Mouse (Mus musculus): ENCODE results near the gene Tatdn2.
"Not testable (repeated sequence)": the region's sequence is repeated elsewhere in the genome, so short reads cannot be mapped to it uniquely, and the experiment has no call there.

The Tatdn2 gene

GRCm38 (mm10) chr6:113696582-113697221 is at the start of gene Tatdn2:
TSS of gene Tatdn2 (plus strand) at chr6:113697050.
- DNase-seq: peak; percentile 94 to 97

- no peak for DNase-seq
Measured at GRCm38 (mm10) chr6:113649346-113650196, 47.3 kb upstream of the Tatdn2 start.

DNA sequence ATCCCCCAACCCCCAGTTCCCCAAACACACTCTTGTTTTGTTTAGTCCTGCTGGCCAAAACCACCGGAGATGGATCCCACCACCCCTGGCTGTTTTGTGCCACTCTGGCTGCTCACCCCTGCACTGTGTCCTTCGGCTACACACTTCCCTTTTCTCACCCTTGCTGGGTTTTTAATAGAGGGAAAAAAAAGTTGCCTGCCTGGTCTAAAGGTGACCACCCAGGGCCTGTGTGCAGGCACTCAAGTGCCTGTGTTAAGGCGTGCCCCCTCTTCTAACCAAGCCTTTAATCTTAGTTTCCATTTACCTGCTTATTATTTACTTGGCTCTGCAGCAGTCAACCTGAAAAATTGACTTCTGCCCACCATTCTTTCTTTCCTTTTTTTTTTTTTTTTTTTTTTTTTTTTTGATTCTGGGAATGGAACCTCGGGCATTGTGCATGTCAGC is 46.6 kb upstream of the Tatdn2 start:
- DNase-seq: no peak

DNA sequence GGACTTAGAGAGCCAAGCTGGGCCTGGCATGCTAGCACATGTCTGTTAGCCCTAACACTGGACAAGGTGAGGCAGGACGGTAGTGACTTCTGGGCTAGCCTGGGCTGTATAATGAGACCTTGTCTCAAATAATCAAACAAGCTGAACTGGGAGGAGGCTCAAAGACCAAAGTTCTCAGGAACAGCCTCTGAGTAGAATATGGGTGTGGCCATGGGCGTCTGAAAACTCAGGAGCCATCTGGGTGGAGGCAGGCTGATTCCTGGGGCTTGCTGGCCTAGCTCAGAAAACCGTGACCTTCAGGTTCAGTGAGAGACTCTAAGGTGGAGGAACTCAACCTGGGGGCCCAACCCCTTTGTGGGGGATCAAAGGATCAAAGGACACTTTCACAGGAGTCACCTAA is 45.2 kb upstream of the Tatdn2 start:
- DNase-seq: no peak

- no peak for DNase-seq
Measured at GRCm38 (mm10) chr6:113653551-113653950, 43.3 kb upstream of the Tatdn2 start.

GRCm38 (mm10) chr6:113654102-113654501 is 42.7 kb upstream of the Tatdn2 start:
- no peak for DNase-seq

DNA sequence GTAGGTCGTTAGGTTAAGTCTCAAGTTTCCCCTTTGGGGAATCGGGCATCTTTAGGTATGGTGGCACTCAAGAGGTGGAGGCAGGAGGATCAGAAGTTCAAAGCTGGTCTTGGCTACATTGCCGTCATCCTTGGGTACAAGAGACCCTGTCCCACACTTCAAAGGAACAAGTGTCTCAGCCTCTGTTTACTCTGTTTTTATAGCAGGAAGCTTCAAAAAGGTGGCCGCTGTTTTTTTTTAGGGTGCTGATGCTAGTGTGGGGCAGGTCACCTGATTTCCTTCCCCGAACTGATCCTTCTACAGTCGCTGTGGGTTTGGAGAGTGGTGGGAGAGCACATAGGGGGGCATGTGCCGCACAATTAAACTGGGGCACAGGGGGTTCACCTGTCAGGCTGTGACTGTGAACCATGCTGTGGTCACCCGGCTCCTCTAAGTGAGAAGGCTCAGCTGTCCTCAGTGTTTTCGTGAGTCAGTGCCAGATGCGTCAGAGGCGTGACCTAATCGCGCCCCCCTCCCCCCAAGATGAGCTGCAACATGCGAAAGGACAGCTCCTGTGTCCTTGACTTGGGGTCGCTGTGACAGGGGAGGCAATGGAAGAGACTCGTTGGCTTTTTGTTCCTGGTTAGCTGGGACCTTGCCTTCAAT is 42.0 kb upstream of the Tatdn2 start:
- peak; percentile 27 to 51 for DNase-seq

- DNase-seq: no peak
Measured at GRCm38 (mm10) chr6:113655475-113655874, 41.4 kb upstream of the Tatdn2 start.

GRCm38 (mm10) chr6:113656847-113657246 is 40.0 kb upstream of the Tatdn2 start:
- DNase-seq: peak; percentile 30 to 48

DNA sequence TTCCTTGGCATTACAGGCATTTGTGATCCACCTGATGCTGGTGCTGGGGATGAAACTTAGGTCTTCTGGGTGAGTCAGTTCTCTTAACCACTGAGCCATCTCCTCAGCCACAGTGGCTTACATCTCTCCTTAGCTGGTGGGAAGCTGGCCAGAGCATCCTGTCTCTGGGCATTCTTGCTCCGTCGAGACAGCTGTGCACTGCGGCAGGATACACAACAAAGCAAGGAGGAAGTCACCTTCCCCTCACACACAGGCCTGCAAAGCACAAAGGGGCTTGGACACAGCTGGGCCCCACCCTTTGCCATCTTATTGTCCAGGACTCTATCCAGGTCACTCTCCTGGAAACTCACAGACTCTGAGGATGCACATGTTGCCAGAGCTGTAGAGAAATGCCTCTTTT is 38.6 kb upstream of the Tatdn2 start:
- DNase-seq: peak; percentile 44 to 64

DNA sequence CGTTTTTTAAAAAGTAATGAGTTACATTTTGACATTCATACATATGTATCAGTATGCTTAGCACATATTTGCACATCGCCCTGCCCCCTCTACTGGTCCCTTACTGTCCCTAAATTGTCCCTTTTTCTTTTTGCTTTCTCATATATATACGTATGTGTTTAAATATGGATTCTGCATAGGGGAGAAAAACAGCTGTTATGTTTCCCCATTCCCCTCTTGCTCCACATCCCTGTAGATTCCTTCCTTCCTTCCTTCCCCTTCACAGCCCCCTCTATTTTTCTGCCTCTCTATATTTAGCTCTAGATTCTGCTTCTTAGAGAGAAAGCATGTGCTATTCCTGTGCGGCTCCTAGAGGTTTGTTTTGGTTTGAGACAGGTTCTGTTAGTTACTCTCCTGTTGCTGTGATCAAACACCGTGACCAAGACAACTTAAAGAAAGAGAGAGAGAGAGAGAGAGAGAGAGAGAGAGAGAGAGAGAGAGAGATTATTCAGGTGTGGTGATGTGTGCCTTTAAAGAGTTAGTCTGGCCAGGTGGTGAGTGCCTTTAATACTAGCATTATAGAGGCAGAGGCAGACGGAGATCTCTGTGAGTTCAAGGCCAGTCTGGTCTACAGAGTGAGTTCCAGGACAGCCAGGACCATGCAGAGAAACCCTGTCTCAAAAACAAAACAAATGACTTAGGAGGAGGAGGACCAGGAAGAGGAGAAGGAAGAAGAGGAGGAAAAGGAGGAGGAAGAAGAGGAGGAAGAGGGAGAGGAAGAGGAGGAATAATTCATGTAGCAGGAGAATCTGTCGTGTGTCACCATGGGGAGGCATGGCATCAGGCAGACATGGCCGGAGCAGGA is 37.0 kb upstream of the Tatdn2 start:
- no peak for DNase-seq

GRCm38 (mm10) chr6:113660492-113661352 is 36.1 kb upstream of the Tatdn2 start:
- DNase-seq: peak; percentile 17 to 38

DNA sequence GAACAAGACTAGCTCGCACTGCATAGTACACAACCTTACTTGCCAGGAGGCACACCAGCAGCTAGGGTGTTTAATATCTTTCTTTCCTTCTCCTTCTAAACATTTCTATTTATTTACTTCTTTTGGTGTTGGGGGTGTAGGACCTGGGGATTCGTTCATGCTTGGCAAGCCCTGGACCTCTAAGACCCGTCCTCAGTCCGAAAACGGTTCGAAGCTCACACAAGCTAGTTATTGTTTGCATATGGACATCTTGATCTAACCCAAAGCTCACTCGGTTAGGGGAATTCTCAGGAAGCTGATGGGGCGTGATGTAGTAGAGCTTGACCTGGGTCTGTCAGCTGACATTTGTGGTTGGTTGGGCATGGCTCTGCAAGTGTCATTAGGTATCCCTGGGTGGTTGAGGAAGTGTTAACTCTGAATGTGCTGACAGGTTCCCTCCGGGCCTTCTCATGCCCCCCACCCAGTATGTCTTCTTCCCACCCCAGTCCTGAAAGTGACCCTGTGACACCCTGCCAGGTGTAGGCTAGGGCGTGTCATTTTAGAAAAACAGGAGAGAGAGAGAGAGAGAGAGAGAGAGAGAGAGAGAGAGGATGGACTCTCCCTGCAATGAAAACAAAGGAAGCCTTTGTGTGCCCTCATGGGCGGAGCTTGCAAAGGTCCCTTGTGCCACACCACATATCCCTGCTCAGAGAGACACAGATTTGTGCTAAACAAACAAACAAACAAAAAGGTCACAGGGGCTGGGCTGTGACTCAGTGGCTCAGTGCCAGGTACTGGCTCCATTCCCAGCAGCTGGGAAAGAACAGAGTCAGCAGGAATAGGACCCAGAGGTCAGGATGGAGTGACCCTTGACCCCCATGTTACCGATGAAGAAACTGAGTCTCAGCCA is 35.3 kb upstream of the Tatdn2 start:
- DNase-seq: peak; percentile 65 to 68

GRCm38 (mm10) chr6:113662964-113663700 is 33.7 kb upstream of the Tatdn2 start:
- no peak for DNase-seq

DNA sequence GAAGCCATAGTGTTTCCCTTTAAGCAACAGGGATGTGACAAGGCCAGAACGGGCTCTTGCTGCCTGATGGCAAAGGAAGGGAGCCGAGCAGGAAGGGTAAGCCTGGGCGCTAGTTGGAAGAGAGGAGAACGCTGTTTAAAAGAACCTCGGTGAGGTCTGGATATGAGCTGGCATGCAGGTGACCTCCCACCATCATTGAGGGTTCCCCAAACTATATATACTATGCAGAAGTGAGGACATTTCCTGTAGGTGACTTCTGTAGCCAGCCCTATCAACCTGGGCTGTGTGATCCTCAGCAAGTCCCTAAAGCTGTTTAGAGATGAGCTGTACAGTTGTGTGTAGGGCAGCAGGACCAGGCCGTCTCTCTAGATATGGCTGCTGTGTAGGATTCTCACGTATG is 32.5 kb upstream of the Tatdn2 start:
- no peak for DNase-seq

DNA sequence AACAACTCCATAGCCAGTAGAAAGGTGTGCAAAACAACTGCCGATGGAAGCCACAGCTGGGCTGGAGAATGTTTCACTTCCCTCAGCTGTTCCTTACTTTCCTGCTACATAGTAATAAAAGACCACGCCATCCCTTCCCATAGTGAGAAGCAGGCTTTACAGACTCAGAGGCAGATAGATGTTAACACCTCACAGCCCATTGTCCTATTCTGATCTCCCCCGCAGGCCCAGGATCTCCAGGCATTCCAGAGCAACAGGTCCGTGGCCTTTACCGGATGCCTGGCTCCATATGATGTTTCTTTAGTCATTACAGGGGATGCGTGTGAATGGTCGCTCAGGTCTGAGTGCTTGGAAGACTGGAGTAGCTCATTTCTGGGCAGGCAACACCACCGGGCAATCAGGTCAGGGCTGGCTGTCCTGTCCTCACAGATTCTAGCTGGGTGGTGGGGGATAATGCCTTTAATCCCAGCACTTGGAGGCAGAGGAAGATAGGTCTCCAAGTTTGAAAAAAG is 29.2 kb upstream of the Tatdn2 start:
- no peak for DNase-seq

- peak; percentile 37 to 59 for DNase-seq
Measured at GRCm38 (mm10) chr6:113668287-113669154, 28.3 kb upstream of the Tatdn2 start.

- DNase-seq: no peak
Measured at GRCm38 (mm10) chr6:113669821-113670220, 27.0 kb upstream of the Tatdn2 start.

DNA sequence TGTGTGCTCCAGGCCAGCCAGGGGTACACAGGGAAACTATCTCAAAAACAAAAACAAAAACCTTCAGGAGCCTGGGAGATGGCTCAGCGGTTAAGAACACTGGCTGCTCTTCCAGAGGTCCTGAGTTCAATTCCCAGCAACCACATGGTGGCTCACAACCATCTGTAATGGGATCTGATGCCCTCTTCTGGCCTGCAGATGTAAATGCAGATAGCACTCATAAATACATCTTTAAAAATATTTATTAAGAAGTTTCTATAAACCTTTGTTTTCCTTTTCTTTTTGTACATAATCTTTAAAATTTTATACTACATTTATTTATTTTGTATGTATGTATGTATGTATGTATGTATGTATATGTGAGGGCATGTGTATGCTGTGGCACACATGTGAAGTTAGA is 24.8 kb upstream of the Tatdn2 start:
- not testable (repeated sequence) for DNase-seq
